Mouse (Mus musculus): Measurements from ENCODE around the gene Myom3.

The Myom3 gene

GRCm38 (mm10) chr4:135818366-135818765 lies 58.9 kb downstream of the Myom3 start:
- no peak for DNase-seq

GRCm38 (mm10) chr4:135819826-135820526 lies 60.5 kb downstream of the Myom3 start:
- peak; percentile 7 for DNase-seq

GRCm38 (mm10) chr4:135821772-135822171 lies 62.3 kb downstream of the Myom3 start:
- no peak for DNase-seq

GRCm38 (mm10) chr4:135823298-135823697 lies 63.8 kb downstream of the Myom3 start:
- DNase-seq, result peak; percentile 49

GRCm38 (mm10) chr4:135824254-135824653 lies 64.7 kb downstream of the Myom3 start:
- DNase-seq, result no peak

- DNase-seq, result no peak
Measured at GRCm38 (mm10) chr4:135828491-135828890, 69.0 kb downstream of the Myom3 start.

GRCm38 (mm10) chr4:135832070-135832469 lies 72.6 kb downstream of the Myom3 start:
- no peak for DNase-seq

GRCm38 (mm10) chr4:135833301-135834123 lies 74.0 kb downstream of the Myom3 start:
- no peak for DNase-seq

GRCm38 (mm10) chr4:135834124-135834717 lies 74.7 kb downstream of the Myom3 start:
- no peak for DNase-seq

- DNase-seq, result no peak
Measured at GRCm38 (mm10) chr4:135838925-135839292, 79.4 kb downstream of the Myom3 start.

- no peak for DNase-seq
Measured at GRCm38 (mm10) chr4:135839293-135840011, 79.9 kb downstream of the Myom3 start.

- no peak for DNase-seq
Measured at GRCm38 (mm10) chr4:135844400-135844799, 84.9 kb downstream of the Myom3 start.

- DNase-seq, result no peak
Measured at GRCm38 (mm10) chr4:135847581-135847980, 88.1 kb downstream of the Myom3 start.

- DNase-seq, result peak; percentile 55
Measured at GRCm38 (mm10) chr4:135850411-135851095, 91.0 kb downstream of the Myom3 start.

- DNase-seq, result no peak
Measured at GRCm38 (mm10) chr4:135851942-135852341, 92.4 kb downstream of the Myom3 start.

- DNase-seq, result no peak
Measured at GRCm38 (mm10) chr4:135853987-135854546, 94.6 kb downstream of the Myom3 start.

- no peak for DNase-seq
Measured at GRCm38 (mm10) chr4:135854630-135855029, 95.1 kb downstream of the Myom3 start.

GRCm38 (mm10) chr4:135855080-135855479 lies 95.6 kb downstream of the Myom3 start:
- DNase-seq, result no peak

GRCm38 (mm10) chr4:135855536-135856222 lies 96.2 kb downstream of the Myom3 start, which contains the start of gene Srsf10:
Gene Srsf10, plus strand, starts transcription at chr4:135855747.
- peak; percentile 95 for DNase-seq

- DNase-seq, result peak; percentile 51
Measured at GRCm38 (mm10) chr4:135856223-135857091, 96.9 kb downstream of the Myom3 start.

Data from thymus, postnatal 25 days (tissue).